Mouse (Mus musculus) left cerebral cortex, postnatal 10 days (tissue): ENCODE measurements around the gene Magea4. TPM values are rescaled to one million over a fixed set of nuclear protein-coding genes. Genes with fewer than 3 reads are reported as not detected.
A peak's percentile ranks its signal among the peaks of the same experiment; 100 is the strongest.

Experiments
- DNase-seq, 2 experiments: peaks; one replicate each; pipeline ENCODE4 v3.0.0; 2021 to 2022; ENCODE audit warnings: low spot score in 2 of 2, mixed read lengths in 1 of 2; ENCODE audit errors: extremely low spot score in 1 of 2
- intact Hi-C: fragments of 180-260 bp; cut with DNase I; formaldehyde crosslinking; loops from one replicate; pipeline ENCODE4 v1.15.1; 2025
- microRNA-seq: library from miRNA; unstranded; fragments of <30 nt; microRNA quantifications from one replicate; pipeline ENCODE4 v1.2.0, GENCODE M21; 2022
- total RNA-seq, 2 experiments: library from RNA; stranded (reverse); gene quantifications; 2 replicates each; pipeline ENCODE4 v1.2.3; 2021

Magea4 gene
- not detected for total RNA-seq

- no peak for DNase-seq
- intact Hi-C loops = no loop called here
Observed at GRCm38 (mm10) chrX:72221717-72222116, at the start of gene Magea4. Gene Magea4 (plus strand): TSS chrX:72222017.

GRCm38 (mm10) chrX:72202944-72203554, 18.8 kb upstream of the Magea4 start:
- DNase-seq = no peak
- intact Hi-C loops = no loop called here

GRCm38 (mm10) chrX:72270637-72271036, 48.8 kb downstream of the Magea4 start:
- intact Hi-C loops = no loop called here
- DNase-seq = peak in 1 of 2 experiments; percentile 14

Small RNA genes lying within 50 kb of the gene (microRNA-seq; reads per million reads assigned to microRNA genes)
- gene Mir224 (10.9 reads per million, percentile 32 among the genes with 10 or more reads in this experiment), gene Mir452 (0.86 reads per million)

Other genes with a start within 250 kb of the Magea4 start
- gene Fate1, start 249.0 kb upstream of the Magea4 start, total RNA-seq = under 1 TPM in 1 of 2 experiments, not detected in 1; 0.71 TPM
- gene Cnga2, start 230.2 kb upstream of the Magea4 start, total RNA-seq = under 1 TPM; 0.26 to 0.49 TPM
- gene Gabre, start 52.8 kb downstream of the Magea4 start, total RNA-seq = under 1 TPM; 0.30 to 0.34 TPM
- gene Magea10, start 164.8 kb downstream of the Magea4 start, total RNA-seq = not detected